Mouse (Mus musculus) common myeloid progenitor, adult 5-6 weeks (primary cell): ENCODE measurements around the gene Gm13212. TPM values are rescaled to one million over a fixed set of nuclear protein-coding genes. Genes with fewer than 3 reads are reported as not detected.
"Not testable (repeated sequence)": the region's sequence is repeated elsewhere in the genome, so short reads cannot be mapped to it uniquely, and the experiment has no call there.

ENCODE experiments used
- ATAC-seq: replicated peaks from 2 replicates; pipeline ENCODE4 v1.8.0; 2016; ENCODE audit warnings: low read depth, mild to moderate bottlenecking, moderate TSS enrichment, inconsistent platforms; ENCODE audit not compliant: poor library complexity, severe bottlenecking
- total RNA-seq: library from RNA; stranded (forward); fragments of 200-1000, 187-1606 nt; gene quantifications from 2 replicates; pipeline ENCODE4 v1.2.3, GENCODE M21; 2017

The Gm13212 gene
- total RNA-seq: 18.3 and 23.8 TPM in 2 replicates

DNA sequence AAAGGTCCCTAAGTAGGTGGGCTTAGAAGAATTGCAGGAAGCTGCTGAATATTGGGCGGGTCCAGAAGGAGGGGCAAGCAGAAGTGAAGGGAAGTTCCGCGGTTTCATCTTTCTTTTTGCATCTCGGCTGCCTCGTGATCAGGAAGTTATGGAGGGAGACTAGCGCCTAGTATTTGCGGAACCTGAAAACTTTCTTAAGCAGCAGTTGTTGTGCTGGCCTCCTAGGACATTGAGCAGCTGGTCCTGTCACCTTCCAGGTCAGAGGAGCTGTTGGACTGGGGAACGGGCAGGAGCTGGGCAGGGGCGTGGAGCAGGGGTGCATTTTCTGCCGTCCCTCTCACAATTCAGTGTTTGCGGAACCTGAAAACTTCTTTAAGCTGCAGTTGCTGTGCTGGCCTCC, at the start of gene Gm13212:
Gene Gm13212 (plus strand): TSS at position 89 of the 400 bp plus-strand sequence.
- peak; percentile 96 for ATAC-seq

DNA sequence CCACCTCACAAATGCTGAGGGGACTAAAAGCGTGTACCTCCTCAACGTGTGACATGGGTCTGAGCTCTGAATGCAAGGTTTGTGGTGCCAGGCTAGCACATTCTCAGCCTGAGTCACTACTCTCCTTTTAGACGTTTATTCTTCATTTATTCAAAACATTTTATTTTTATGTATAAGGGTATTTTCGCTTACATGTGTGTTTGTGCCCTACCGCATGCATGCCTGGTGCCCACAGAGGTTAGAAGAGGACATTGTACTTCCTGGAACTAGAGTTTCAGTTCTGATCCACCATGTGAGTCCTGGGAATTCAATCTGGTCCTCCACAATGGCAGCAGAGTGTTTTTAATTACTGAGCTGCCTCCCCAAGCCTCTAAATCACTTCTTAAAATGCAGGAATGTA, 41.1 kb upstream of the Gm13212 start:
- ATAC-seq: not testable (repeated sequence)

DNA sequence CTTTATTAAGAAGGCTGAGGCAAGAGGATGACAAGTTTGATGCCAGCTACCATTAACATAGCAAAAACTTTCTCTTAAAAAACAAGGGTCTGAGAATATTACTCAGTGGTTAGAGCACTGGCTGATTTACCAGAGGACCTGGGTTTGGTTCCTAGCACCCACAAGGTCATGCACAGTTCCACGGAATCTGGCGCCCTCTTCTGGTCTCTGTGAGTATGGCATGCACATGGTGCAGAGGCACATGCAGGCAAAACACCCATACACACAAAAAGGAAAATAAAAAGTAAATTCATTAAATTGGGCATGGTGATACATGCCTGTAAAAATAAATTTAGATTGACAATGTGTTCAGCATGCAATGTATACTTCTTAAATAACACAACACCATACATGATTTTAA, 39.9 kb upstream of the Gm13212 start:
- not testable (repeated sequence) for ATAC-seq

DNA sequence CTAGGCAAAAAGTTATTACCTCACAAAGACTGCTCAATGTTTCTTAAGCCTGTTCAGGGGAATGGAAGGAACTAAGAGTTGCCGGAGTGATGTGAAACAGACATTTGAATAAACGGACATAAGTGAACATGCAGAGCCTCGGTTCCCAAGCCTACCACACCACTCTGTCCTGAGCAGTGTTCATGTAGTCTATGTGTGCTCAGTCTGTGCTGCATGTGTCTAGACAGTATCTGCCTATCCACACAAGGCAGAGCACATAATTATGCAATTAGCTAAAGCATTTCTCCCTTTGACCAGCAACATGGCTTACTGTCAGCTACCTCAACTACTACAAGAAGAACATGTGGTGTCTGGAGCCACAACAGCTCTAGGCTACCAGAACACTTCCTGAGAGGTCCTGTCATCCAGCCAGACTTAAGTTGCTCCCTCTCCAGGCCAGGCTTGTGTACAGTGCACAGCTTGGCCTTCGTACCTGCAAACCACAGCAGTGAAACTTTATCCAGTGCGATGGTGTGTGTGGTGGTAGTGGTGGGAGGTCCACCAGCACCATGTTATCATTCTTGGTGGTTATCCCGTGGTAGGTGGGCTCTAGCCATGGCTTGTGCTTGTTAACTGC, 39.1 kb upstream of the Gm13212 start:
- 0 out of 2 replicates have a peak, but pooled peaks have one; percentile 36 for ATAC-seq

DNA sequence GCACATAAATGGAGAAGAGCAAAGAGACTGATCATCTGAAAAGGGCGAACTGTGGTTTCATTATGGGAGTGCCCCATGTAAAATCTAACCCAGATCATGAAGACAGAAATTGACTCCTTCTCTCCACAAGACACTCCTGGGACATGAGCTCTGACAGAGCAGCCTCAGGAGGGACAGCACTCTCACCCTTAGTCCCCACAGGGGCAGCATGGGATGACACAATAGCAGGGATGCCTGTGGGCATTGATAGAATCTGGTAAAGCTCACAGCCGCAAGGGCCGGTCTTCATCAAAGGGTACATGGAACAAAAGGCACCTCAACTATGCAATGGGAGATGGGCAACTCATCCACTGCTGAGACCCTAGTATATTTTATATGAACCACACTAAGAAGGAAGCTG, 38.5 kb upstream of the Gm13212 start:
- ATAC-seq: 0 out of 2 replicates have a peak, but pooled peaks have one; percentile 39

DNA sequence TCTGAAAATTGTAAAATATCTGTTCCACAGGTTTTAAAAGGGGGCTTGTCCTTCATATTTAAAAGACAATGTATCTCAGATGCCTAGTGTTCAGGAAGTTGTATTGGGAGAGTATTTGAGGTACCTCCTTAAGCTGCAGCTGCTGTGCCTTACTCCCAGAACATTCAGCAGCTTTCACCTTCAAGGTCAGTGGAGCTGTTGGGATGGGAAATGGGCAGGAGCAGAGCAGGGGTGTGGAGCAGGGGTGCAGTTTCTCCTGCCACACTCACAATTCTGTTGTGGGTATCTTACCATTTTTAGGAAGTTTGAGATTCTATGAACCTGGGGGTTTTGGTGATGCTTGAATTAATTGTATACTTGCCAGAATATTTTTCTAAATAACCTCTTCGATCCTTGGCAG, 28.3 kb upstream of the Gm13212 start:
- no peak for ATAC-seq

DNA sequence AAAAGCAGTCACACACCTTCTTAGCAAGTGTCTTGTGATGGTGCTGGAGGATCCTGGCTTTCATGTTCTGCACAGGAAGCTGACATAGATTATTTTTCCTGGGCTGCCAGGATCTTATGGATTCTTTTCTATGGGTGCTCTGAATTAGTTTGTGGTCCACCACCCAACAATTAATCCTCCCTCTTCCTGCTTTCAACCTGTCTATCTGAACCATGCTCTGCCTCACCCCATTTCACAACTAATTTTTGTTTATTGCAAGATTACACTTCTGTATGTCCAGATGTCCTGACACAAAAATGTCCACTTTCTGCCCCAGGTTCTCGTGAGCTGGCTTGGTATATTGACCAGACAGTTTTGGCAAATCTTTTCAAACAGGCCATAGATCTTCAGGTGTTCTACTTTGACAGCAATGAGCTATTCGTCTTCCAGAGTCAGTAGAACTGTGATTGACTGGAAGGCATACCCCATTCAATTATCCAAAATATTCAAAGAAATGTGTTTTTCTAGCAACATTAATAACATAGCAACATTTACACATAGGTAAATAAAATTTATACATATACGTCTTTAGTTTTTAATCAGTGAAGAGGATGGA, 25.4 kb upstream of the Gm13212 start:
- no peak for ATAC-seq

DNA sequence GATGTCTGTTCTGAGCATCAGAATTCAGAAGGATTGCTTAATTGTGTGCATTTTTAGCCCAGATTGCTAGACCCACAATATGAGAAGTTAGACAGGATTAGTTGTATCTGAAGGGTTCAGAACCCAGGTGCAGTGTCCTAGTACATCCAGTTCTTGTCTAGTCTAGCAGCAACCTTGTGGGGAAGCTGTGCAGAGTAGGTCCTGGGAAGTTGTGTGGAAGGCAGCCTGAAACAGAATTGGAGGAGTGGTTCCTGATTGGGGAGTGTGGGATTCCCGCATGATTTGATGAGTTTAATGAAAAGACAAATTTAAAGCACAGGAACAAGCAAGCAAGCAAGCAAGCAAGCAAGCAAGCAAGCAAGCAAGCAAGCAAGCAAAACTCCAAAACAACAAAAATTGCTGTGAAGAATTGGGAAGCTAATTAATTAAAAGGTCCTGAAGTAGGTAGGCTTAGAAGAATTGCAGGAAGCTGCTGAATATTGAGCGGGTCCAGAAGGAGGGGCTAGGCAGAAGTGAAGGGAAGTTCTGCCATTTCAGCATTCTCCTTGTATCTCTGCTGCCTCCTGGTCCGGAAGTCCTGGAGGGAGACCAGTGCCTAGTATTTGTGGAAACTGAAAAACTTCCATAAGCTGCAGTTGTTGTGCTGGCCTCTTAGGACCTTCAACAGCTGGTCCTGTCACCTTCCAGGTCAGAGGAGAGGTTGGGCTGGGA, 20.7 kb upstream of the Gm13212 start:
- ATAC-seq: peak; percentile 69

DNA sequence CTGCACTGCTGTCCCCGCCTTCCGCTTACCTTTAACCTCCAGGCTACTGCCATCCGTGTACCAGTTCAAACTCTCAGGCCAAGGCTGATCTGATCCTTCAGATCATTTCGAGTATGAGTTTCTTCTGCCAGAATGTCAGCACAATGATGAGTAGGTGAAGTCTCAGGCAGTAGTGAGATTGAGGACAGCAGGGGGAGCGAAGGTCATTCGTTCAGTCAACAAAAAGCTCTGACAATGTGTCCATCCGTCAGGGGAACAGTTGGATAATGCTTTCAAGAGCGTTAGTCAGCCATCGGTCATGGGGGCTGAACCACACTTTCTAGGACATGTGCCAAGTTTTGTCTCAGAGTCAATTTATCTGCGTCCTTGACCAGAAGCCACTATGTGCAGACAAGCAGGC, 14.5 kb upstream of the Gm13212 start:
- not testable (repeated sequence) for ATAC-seq

DNA sequence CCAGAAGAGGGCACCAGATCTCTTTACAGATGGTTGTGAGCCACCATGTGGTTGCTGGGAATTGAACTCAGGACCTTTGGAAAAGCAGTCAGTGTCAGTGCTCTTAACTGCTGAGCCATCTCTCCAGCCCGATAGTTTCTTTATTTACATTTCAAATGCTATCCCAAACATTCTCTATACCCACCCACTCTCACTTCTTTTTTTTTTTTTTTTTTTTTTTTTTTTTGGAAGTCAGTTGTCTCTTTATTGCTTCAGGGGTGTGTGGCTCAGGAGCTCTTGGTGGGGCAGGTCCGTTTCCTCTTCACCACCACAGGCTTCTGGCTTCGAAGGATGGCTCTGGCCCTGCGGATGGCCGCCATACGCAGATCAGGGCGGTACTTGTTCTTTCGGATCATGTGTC, 8.3 kb upstream of the Gm13212 start:
- not testable (repeated sequence) for ATAC-seq

DNA sequence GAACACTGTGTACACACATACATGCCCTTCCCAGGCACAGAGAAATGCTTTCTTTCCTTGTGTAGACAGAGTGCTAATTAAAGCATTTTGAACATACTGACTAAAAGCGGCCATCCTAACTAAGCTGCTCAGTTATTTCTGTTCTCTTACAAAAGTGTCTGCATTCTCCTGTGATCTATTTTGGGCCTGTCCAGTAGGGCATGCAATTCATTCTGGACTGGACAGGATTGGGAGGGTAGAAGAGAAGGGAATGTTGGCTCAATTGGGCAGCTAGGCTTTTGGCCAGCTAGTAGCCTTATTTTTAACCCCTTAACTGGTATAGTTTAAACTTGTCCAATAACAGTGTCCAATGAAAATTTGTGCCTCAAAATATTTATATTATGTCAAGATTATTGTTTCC, 4.6 kb upstream of the Gm13212 start:
- not testable (repeated sequence) for ATAC-seq

DNA sequence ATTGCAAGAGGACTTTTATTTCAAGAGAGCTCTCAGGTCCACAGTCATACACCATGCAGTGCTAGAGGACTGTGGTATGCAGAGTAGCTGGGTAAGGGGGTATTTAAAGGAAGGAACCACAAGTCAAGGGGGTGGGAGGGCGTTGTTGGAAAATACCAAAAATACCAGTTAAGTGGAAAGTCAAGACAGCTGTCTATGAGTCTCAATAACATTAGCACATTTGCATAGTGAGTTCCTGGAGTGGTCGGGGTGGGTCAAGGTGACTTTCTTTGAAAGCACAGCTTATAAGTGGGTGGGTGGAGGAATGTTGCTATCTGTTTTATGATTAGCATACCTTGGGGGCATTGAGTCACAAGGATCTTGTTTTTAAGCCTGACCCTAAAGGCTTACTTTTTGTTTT, 1.1 kb downstream of the Gm13212 start:
- not testable (repeated sequence) for ATAC-seq

DNA sequence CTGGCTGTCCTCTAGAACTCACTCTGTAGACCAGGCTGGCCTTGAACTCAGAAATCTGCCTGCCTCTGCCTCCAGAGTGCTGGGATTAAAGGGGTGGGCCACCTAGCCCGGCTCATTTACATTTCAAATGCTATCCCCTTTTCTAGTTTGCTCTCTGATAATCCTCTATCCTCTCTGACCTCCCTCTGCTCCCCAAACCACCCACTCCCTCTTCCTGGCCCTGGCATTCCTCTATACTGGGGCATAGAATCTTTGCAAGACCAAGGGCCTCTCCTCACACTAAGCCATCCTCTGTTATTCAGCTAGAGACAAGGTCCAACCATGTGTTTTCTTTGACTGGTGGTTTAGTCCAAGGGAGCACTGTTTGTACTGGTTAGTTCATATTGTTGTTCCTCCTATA, 9.2 kb downstream of the Gm13212 start:
- not testable (repeated sequence) for ATAC-seq

DNA sequence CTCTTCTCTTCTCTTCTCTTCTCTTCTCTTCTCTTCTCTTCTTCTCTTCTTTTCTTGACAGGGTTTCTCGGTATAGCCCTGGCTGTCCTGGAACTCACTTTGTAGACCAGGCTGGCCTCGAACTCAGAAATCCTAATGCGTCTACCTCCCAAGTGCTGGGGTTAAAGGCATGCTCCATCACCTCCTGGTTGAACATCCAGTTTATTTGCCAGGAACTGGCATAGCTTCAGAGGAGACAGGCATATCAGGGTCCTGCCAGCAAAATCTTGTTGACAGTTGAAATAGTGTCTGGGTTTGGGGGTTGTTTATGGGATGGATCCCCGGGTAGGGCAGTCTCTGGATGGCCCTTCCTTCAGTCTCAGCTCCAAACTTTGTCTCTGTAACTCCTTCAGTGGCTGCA, 9.8 kb downstream of the Gm13212 start:
- ATAC-seq: not testable (repeated sequence)

DNA sequence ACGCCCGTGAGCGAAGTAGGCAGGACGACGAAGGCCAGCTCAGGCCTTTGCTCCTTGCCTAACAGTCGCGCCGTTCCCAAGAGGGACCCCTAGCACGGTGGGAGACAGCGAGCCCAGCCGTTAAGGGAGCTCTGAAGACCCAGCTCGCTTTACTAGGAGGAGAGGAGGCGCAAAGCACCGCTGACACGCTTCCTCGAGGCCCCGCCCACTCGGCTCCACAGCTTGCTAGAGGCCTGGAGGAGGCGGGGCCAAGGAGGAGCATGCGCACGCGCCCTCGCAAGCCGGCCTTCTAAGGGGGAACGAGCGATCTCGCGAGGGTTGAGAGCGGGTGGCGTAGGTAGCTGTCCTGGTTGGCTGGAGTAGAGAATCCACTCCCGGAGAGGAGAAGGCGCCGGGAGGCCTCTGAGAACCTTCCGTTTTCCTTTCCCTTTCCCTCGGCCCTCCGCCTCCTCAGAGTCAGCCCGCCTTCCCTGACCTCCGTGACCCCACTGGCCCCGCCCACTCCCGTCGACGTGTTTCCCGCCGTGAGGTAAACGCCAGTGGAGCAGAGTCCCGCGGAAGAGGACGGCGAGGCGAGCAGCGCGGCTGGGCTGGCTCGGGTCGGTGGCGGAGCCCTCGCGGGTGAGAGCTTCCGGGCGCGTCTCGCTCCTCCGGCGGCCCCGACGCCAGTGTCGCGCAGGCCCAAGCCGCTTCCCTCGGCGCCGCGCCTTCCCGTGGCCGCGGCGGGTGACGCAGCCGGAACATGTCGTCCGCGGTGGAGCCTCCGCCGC, 55.6 kb downstream of the Gm13212 start:
- ATAC-seq: not testable (repeated sequence)

DNA sequence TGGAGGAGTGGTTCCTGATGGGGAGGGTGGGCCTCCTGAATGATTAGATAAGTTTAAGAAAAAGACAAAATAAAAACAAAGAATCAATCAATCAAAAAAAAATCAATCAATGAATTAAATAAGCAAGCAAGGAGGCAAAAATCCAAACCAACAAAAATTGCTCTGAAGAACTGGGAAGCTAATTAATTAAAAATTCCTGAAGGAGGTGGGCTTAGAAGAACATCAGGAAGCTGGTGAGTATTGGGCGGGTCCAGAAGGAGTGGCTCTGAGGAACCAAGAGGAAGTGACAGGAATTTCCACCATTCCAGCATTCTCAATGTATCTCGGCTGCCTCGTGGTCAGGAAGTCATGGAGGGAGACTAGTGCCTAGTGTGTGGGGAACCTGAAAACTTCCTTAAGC, 85.4 kb downstream of the Gm13212 start, which contains the start of gene Zfp980:
Gene Zfp980 (plus strand): TSS at position 301 of the 400 bp plus-strand sequence.
- not testable (repeated sequence) for ATAC-seq

DNA sequence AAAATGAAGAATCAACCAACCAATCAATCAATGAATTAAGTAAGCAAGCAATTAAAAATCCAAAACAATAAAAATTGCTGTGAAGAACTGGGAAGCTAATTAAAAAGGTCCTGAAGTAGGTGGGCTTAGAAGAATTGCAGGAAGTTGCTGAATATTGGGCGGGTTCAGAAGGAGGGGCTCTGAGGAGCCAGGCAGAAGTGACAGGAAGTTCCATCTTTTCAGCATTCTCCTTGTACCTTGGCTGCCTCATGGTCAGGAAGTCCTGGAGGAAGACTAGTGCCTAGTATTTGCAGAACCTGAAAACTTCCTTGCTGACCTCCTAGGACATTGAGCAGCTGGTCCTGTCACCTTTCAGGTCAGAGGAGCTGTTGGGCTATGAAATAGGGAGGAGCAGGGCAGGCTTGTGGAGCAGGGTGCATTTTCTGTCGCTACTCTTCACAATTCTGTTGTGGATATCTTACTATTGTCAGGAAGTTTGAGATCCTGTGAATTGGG, 89.4 kb downstream of the Gm13212 start:
- not testable (repeated sequence) for ATAC-seq
